Mouse (Mus musculus): ENCODE data around the gene Efl1. TPM values are rescaled to one million over a fixed set of nuclear protein-coding genes. Genes with fewer than 3 reads are reported as not detected.
A peak's percentile ranks its signal among the peaks of the same experiment; 100 is the strongest.

Gene Efl1
- total RNA-seq (2012; rRNA removed) (16.8 and 19.5 TPM in 2 replicates), total RNA-seq (2014; rRNA removed) (21.0 and 30.0 TPM in 2 replicates), polyA plus RNA-seq (2012; ENCODE audit: insufficient read length, low read depth) (25.7 and 27.4 TPM in 2 replicates)

GRCm38 (mm10) chr7:82648353-82649080, at the start of gene Efl1, which contains the start of gene Saxo2:
Gene Efl1 (plus strand): TSS chr7:82648614.
Gene Saxo2 (minus strand): TSS chr7:82648528.
- Histone ChIP-seq H3K9ac (ENCODE audit: insufficient read depth, low read depth) (peak within 1 kb of the TSS; percentile 77), H3K27me3 (replicated peaks) (no peaks in the 10 kb centered on the region), H3K36me3 (replicated peaks in 1 of 2; ENCODE audit: control insufficient read depth in 1 of 2, insufficient read depth in 1 of 2, low read length in 1 of 2) (peaks cover 7 to 33% of the 10 kb centered on the region in 2 experiments), H3K4me2 (ENCODE audit: insufficient read depth, low read depth, poor library complexity, severe bottlenecking) (peak within 1 kb of the TSS; percentile 95), H3K27ac (ENCODE audit: insufficient read depth, low read depth) (peak within 1 kb of the TSS; percentile 79), H3K79me2 (replicated peaks; ENCODE audit: control insufficient read depth, extremely low read depth, insufficient read depth, poor library complexity, severe bottlenecking) (peaks cover 17% of the 10 kb centered on the region), H3K9me3 (replicated peaks; ENCODE audit: low read length) (no peaks in the 10 kb centered on the region), H3K4me1 (ENCODE audit: control insufficient read depth in 1 of 2, insufficient read depth in 2 of 2) (peaks cover 2 to 38% of the 10 kb centered on the region in 2 experiments; a peak in 2 of 4 replicates), H3K4me3 (replicated peaks in 1 of 3; ENCODE audit: low read depth in 2 of 3, low read length in 2 of 3, poor library complexity in 1 of 3) (peak within 1 kb of the TSS; percentile 83 to 95 (median 91))
- dilution Hi-C loops (cut with MboI; ENCODE audit: extremely low pct_ligation_motif_present, extremely low pct_unique_long_range_greater_than_20kb, low sequenced_read_pairs) (no loop called here), in situ Hi-C loops (cut with MboI; ENCODE audit: low pct_ligation_motif_present, low pct_unique_long_range_greater_than_20kb, low sequenced_read_pairs) (no loop called here)
- DNase-seq (ENCODE audit: extremely low read depth): peak; percentile 97
- TF ChIP-seq MAZ (IDR thresholded peaks at IDR 0.05; ENCODE audit: low read depth, low read length): peak; percentile 73; the same call in 1 of the 2 replicates
- TF ChIP-seq ELF1 (IDR thresholded peaks at IDR 0.05; ENCODE audit: low read depth, low read length): peak; percentile 91
- TF ChIP-seq POLR2A (IDR thresholded peaks at IDR 0.05; ENCODE audit: low read depth, low read length): peak; percentile 82
- peak; percentile 58 for TF ChIP-seq TCF12 (IDR thresholded peaks at IDR 0.05; ENCODE audit: low read depth, low read length)
- no peak for TF ChIP-seq E2F4 (IDR thresholded peaks at IDR 0.05; ENCODE audit: insufficient replicate concordance, low read depth, low read length)
- peak; percentile 99 for TF ChIP-seq SIN3A (IDR thresholded peaks at IDR 0.05; ENCODE audit: low read length)
- no peak for TF ChIP-seq CHD1 (IDR thresholded peaks at IDR 0.05; ENCODE audit: low read depth, low read length)
- TF ChIP-seq MEF2A (IDR thresholded peaks at IDR 0.05; ENCODE audit: borderline replicate concordance, low read depth, low read length): 0 out of 2 replicates have a peak, but pooled peaks have one; percentile 7
- 0 out of 4 replicates have a peak, but pooled peaks of 1 of the 2 experiments have one; percentile 7 for TF ChIP-seq CTCF (conservative IDR thresholded peaks at IDR 0.05 in 1 of 2, IDR thresholded peaks at IDR 0.05 in 1 of 2; ENCODE audit: low read depth in 2 of 2, low read length in 2 of 2)
- peak; percentile 40; the same call in 1 of the 2 replicates for TF ChIP-seq ETS1 (conservative IDR thresholded peaks at IDR 0.05; ENCODE audit: low read depth, low read length)
- peak; percentile 88 for TF ChIP-seq CHD2 (IDR thresholded peaks at IDR 0.05; ENCODE audit: low read length)
- no peak; the same call in none of the 2 replicates for TF ChIP-seq RAD21 (IDR thresholded peaks at IDR 0.05; ENCODE audit: low read depth, low read length)
- 0 out of 2 replicates have a peak, but pooled peaks have one; percentile 28 for TF ChIP-seq MYC (IDR thresholded peaks at IDR 0.05; ENCODE audit: low read depth, low read length)
- no peak for TF ChIP-seq POLR2AphosphoS2 (IDR thresholded peaks at IDR 0.05; ENCODE audit: low read depth, low read length)
- no peak for TF ChIP-seq JUND (conservative IDR thresholded peaks at IDR 0.05; ENCODE audit: low read depth, low read length)
- peak; percentile 64 for TF ChIP-seq BHLHE40 (IDR thresholded peaks at IDR 0.05; ENCODE audit: low read depth, low read length)
- TF ChIP-seq NRF1 (IDR thresholded peaks at IDR 0.05; ENCODE audit: low read depth, low read length): peak; percentile 47
- TF ChIP-seq KAT2A (IDR thresholded peaks at IDR 0.05; ENCODE audit: insufficient replicate concordance, low read length): peak; percentile 59; the same call in 1 of the 2 replicates
- TF ChIP-seq MXI1 (IDR thresholded peaks at IDR 0.05; ENCODE audit: low read depth, low read length): peak; percentile 99
- peak; percentile 88 for TF ChIP-seq HCFC1 (IDR thresholded peaks at IDR 0.05; ENCODE audit: low read depth, low read length)
